Mouse (Mus musculus): ENCODE results near the gene Bbs1. TPM values are rescaled to one million over a fixed set of nuclear protein-coding genes. Genes with fewer than 3 reads are reported as not detected.

Gene Bbs1
- 3.3 TPM for total RNA-seq (2023)

DNA sequence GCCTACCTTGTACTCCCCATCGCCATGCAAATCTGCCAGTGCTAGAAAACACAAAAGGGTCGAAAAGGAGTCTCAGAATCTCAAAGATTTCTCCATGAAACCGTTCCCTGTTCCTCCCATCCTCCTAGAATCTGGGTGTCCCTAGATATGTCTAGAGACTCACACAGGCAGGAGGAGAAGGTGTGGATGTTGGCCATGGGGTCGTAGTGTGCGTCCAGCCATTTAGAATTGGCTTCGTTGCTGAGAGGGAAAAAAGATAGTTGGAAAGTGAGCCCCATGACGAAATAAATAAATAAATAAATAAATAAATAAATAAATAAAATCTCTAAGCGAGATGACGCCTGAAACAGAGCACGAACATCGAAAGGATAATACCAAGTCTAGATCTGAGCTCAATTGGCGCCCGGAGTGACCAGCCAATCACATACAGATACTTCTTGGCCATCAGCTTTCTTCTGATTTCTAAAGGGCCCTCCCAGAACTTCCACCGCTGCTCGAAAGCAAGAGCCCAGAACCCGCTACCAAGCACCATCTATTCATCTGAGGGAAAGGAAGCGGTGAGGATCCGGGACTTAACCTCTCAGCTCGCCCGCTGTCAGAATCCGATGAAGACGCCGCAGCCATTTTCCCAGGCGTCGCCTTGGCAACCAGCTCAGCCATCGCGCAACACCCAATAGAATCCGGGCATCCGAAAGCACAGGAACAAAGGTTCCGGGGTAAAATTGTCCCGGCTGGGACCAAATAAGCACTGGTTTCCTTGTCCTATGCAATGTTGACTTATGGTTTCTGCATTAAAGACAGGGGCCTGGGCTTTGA, at the start of gene Bbs1:
Gene Bbs1, minus strand, starts transcription at position 650 of the 816 bp plus-strand sequence.

DNA sequence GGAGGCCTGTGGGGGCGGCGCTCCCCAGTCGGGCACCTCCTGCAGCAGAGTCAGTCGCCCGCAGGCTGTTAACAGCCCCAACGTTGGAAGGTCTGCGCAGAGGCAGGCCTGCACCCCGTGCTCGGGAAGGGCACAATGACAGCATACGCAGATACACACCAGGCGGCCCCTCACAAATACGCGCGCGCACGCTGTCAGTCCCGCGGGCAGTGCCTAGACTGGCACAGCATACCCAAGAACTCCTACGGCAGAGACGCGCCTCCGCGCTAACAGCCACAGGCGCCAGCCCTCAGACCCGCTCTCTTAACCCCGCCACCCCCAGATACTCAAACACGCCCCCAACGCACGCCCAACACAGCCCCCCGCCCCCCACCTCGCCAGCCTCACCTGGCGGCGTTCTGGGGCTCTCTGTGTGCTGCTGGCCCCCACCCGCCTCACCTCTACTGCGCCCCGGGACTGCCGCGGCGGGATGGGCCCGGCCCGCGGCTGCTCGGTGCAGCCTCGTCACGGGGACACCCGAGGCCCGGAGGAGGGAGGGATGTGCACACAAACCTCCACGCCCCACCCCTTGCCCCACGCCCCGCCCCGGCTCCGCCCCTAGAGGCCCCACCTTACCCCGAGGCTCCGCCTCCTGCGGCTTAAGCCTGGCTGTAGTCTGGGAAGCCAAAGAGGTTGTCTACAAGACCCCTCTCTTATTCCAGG, 36.3 kb upstream of the Bbs1 start, which contains the start of gene Peli3:
Gene Peli3, minus strand, starts transcription at position 577 of the 702 bp plus-strand sequence.

DNA sequence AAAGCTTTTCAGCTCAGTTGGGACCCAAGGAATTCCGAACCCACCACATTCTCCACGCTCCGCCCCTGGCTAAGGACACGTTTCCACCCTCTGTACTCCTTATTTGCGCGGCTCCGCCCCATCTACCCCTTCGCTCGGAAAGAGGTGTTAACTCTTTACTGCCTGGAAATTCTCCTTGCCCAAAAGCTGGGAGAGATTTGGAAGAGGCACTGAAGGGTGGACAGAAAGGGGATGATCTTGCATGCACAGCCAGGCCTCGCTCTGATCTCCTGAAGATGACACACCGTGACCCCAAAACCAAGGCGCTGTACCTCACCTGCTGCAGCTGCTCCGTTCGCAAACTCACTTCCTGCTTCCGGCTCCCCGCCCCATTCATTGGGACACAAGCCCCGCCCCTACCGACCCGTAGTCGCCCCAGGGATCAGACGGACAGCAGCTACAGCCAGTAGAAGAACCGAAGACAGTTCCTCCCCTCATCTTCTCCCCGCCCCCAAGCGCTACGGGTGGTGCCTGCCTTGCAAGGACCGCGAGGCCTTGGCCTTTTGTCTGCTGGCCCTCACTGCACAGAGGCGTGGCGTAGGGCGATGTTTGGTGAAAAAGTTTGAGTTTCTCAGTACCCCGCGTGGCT, 21.6 kb upstream of the Bbs1 start, which contains the start of gene Dpp3:
Gene Dpp3, minus strand, starts transcription at position 384 of the 628 bp plus-strand sequence.

DNA sequence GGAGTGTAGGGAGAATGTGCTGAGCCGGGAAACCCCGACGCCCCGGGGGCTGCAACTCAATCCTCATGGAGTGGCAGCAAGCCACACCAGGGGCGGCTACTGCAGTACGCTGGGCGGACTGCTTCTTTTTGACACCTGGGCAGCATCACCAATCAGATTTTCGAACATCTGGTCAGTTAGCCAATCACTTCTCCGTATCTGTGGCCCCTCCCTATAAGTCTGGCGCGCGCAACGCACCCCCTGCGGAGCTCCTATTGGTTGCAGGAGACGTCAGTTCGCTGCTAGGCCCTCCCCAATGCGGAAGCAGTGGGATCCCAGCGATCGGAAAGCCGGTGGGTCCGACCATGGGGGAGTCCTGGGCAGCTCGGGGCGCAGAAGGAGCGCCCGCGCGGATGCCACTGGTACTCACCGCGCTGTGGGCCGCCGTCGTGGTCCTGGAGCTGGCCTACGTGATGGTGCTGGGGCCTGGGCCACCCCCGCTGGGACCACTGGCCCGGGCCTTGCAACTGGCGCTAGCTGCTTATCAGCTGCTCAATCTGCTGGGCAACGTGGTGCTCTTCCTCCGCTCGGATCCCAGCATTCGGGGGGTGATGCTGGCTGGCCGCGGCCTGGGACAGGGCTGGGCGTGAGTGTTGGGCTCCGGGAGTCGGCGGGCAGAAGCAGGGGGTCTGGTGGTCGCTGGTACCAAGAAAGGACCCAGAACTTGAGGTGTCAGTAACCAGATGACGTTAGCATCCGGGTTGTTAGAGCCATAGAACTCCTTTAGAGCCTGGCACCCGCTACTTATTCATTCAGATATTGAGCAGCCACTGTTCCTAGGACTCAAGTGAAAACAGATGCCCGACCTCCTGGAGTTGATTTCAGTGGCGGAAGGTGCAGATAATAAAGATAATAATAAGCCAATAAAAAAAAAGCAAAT, 27.8 kb downstream of the Bbs1 start, which contains the start of gene Zdhhc24:
Gene Zdhhc24, plus strand, starts transcription at position 264 of the 919 bp plus-strand sequence.

DNA sequence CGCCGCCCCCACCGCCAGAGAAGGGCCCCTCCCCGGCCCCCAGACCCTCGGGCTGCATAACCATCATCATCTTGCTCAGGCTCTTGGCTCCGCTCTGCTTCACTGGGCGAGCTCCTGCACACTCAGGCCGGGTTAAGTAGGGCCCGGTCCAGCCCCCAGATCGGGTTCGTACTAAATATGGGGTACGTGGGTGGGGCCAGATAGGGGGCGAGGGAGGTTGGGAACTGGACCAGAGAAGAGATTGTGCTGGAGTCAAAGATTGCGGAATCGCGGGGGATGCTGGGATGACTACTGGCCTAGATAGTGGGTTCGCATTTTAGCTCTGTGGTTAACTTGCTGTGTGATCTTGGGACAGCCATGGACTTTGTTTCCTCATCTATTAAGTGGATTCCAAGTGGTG, 28.6 kb downstream of the Bbs1 start, which contains the start of gene Actn3:
Gene Actn3, minus strand, starts transcription at position 125 of the 400 bp plus-strand sequence.

DNA sequence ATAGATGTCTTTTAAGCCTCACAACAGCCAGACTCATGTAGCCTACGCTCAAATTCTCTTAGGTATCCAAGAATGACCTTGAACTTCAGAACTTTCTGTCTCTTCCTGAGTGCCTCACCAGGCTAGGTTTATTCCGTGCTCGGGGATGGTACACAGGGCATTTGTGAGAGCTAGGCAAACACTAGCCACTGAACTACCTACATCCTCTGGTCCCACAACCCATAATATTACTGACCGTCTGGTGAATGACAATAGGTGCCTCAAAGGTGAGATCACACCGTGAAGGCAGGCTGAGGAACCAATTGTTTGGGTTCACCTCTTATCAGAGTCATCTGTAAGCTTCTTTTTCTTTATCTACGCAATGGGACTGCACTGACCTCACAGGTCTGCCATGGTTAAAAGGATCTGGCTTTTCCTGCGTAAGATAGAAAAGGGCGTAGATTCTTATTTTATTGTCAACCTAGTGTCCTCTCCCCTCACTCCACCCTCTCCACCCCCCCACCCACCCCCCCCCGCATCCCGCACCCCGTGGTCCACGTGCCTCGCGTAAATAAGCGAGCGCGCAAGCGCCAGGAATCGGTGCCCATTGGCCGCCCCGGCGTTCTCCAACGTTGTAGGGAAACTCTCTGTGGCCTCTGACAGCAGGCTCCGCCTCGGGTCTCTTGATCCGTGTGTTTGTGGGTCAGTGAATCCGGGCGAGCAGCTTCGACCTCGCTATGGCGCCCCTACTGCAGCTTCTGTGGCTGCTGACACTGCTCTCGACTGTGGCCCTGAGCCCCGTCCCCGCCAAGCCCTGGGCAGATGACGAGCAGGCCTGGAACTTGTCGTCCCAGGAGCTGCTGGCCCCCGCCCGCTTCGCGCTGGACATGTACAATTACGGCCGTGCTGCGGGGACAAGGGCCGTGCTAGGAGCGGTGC, 51.6 kb downstream of the Bbs1 start, which contains the start of gene Ctsf:
Gene Ctsf, plus strand, starts transcription at position 579 of the 918 bp plus-strand sequence.

DNA sequence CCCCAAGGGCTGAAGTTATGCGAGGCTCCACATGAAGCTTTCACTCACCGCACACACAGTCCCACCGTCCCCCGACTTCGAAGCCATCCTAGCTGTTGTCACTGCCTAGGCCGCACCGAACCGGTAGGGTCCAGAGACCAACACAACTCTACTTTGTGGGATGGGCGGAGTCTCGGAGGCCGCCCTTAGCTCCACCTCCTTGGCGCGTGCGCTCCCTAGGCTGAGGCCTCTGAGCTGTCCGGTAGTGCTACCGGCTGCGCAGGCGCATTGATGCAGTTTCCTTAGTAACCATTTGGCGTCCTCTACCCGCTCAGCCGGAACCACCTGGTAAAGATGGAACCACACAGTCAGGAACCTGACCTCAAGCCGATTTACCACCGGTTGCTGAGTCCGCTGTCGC, 67.3 kb downstream of the Bbs1 start, which contains the start of the genes Ccs and Ccdc87:
Gene Ccs, minus strand, starts transcription at position 184 of the 400 bp plus-strand sequence.
Gene Ccdc87, plus strand, starts transcription at position 218 of the 400 bp plus-strand sequence.

Other genes starting within 250 kb of the Bbs1 start
- not detected for gene Gm960, start 208.0 kb downstream of the Bbs1 start, total RNA-seq (2023)
- gene Sptbn2, start 195.5 kb downstream of the Bbs1 start, total RNA-seq (2023), result not detected
- 22.5 TPM for gene Rbm4b, start 150.1 kb downstream of the Bbs1 start, total RNA-seq (2023)
- 97.2 TPM for gene Rbm4, start 112.7 kb downstream of the Bbs1 start, total RNA-seq (2023)
- 44.3 TPM for gene Gm21992, start 95.0 kb downstream of the Bbs1 start, total RNA-seq (2023)
- gene Rbm14, start 95.0 kb downstream of the Bbs1 start, total RNA-seq (2023), result 90.1 TPM
- 52.9 TPM for gene Ccs, start 67.3 kb downstream of the Bbs1 start, total RNA-seq (2023)
- gene Ccdc87, start 67.3 kb downstream of the Bbs1 start, total RNA-seq (2023), result not detected
- 7.2 TPM for gene Ctsf, start 51.5 kb downstream of the Bbs1 start, total RNA-seq (2023)
- gene Actn3, start 28.7 kb downstream of the Bbs1 start, total RNA-seq (2023), result not detected
- gene Zdhhc24, start 28.0 kb downstream of the Bbs1 start, total RNA-seq (2023), result 7.0 TPM
- 71.9 TPM for gene Dpp3, start 21.7 kb upstream of the Bbs1 start, total RNA-seq (2023)
- gene Peli3, start 36.5 kb upstream of the Bbs1 start, total RNA-seq (2023), result 3.5 TPM
- 24.5 TPM for gene Mrpl11, start 55.5 kb upstream of the Bbs1 start, total RNA-seq (2023)
- gene Npas4, start 83.7 kb upstream of the Bbs1 start, total RNA-seq (2023), result 0.30 TPM
- gene Slc29a2, start 117.2 kb upstream of the Bbs1 start, total RNA-seq (2023), result 1.9 TPM
- gene B4gat1, start 132.2 kb upstream of the Bbs1 start, total RNA-seq (2023), result 4.6 TPM
- gene AC124502.3, start 132.3 kb upstream of the Bbs1 start, total RNA-seq (2023), result 2.0 TPM
- gene Brms1, start 134.7 kb upstream of the Bbs1 start, total RNA-seq (2023), result 52.2 TPM
- 6.4 TPM for gene Rin1, start 143.9 kb upstream of the Bbs1 start, total RNA-seq (2023)
- gene Cd248, start 161.4 kb upstream of the Bbs1 start, total RNA-seq (2023), result 0.50 TPM
- 0.74 TPM for gene Tmem151a, start 178.9 kb upstream of the Bbs1 start, total RNA-seq (2023)
- 31.1 TPM for gene Yif1a, start 181.9 kb upstream of the Bbs1 start, total RNA-seq (2023)
- 2.3 TPM for gene Cnih2, start 191.9 kb upstream of the Bbs1 start, total RNA-seq (2023)
- 103 TPM for gene Rab1b, start 200.4 kb upstream of the Bbs1 start, total RNA-seq (2023)
- gene Klc2, start 211.9 kb upstream of the Bbs1 start, total RNA-seq (2023), result 26.6 TPM

All from CD4-positive naive resting alpha-beta T cell, adult 57 days (primary cell).